Mouse (Mus musculus): ENCODE results near the gene Cd3g. TPM values are rescaled to one million over a fixed set of nuclear protein-coding genes. Genes with fewer than 3 reads are reported as not detected.
"Not testable (repeated sequence)": the region's sequence is repeated elsewhere in the genome, so short reads cannot be mapped to it uniquely, and the experiment has no call there.

Gene Cd3g
- total and polyA plus RNA-seq, 2 experiments from 2014 or later = not detected

DNA sequence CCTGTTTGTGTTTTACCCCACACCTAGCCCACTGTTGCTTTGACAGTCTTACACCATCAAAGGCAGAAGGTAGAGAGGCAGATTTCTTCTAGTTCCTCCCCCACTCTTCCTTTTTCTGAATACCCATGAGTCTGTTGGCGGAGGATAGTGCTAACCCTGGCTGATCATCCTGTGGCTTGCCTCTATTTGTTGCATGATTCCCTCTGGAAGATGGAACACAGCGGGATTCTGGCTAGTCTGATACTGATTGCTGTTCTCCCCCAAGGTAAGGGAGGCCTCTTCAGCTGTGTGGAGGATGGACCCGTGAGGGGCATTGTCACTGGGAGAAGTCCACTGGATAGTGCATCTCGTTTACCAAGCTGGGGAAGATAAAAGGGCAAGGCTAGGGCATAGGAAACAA is 1.4 kb upstream of the Cd3g start, which contains the start of gene Cd3d:
Gene Cd3d, plus strand, starts transcription at position 111 of the 400 bp plus-strand sequence.
- no peak for ATAC-seq (ENCODE audit: insufficient read depth, low read depth)
- H3K4me2 ChIP-seq (ENCODE audit: low read depth, low read length) = peak within 1 kb of the TSS; percentile 30; the same call in 1 of the 2 replicates

DNA sequence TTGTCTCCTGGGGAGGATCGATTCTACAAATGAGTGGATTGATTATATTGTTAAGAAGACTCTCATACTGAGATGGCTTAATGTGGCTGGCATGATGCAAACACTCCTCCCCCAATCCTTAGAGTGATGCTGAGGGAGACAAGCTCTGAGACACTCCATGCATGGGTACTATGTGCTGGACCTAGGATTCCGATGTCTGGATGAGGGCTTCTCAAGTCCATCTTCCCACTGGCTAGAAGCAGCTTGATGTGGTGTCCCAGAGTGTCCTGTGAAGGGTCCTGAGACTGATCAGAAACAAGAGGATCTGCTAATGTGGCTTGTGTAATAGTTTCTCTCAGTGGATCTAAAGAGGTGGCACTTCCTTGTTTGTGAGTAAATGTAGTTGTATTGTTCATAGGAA is 873 bp upstream of the Cd3g start:
- Histone ChIP-seq H3K4me1 (ENCODE audit: control insufficient read depth, insufficient read depth) (no peaks in the 10 kb centered on the region), H3K4me3 (ENCODE audit: low read depth, low read length) (no peak overlapping the region), H3K9ac (replicated peaks; ENCODE audit: low read depth, low read length) (no peak overlapping the region), H3K9me3 (replicated peaks; ENCODE audit: control insufficient read depth, low read length) (no peaks in the 10 kb centered on the region), H3K27me3 (ENCODE audit: control insufficient read depth, insufficient read depth, low read length) (no peaks in the 10 kb centered on the region), H3K4me2 (ENCODE audit: low read depth, low read length) (no peak overlapping the region; the same call in 1 of the 2 replicates), H3K27ac (ENCODE audit: low read depth) (peak overlapping the region; percentile 57; the same call in 1 of the 2 replicates), H3K36me3 (replicated peaks; ENCODE audit: control insufficient read depth, insufficient read depth, low read length) (no peaks in the 10 kb centered on the region)
- WGBS = 80% methylated on average over 2 of the region's 2 CpGs
- DNase-seq (ENCODE audit: low spot score) (no peak), ATAC-seq (ENCODE audit: insufficient read depth, low read depth) (no peak)
- no peak for TF ChIP-seq CTCF (IDR thresholded peaks at IDR 0.05; ENCODE audit: low read depth)
- no peak for TF ChIP-seq EP300 (IDR thresholded peaks at IDR 0.05; ENCODE audit: low read depth)

More for the DNA sequence above, 1.4 kb upstream of the Cd3g start, which contains the start of gene Cd3d:
- Histone ChIP-seq H3K9me3 (replicated peaks; ENCODE audit: control insufficient read depth, low read length) (no peaks in the 10 kb centered on the region), H3K4me3 (ENCODE audit: low read depth, low read length) (peak within 1 kb of the TSS; percentile 28; the same call in 1 of the 2 replicates), H3K4me1 (ENCODE audit: control insufficient read depth, insufficient read depth) (no peaks in the 10 kb centered on the region), H3K27me3 (ENCODE audit: control insufficient read depth, insufficient read depth, low read length) (no peaks in the 10 kb centered on the region), H3K36me3 (replicated peaks; ENCODE audit: control insufficient read depth, insufficient read depth, low read length) (no peaks in the 10 kb centered on the region), H3K27ac (ENCODE audit: low read depth) (peak within 1 kb of the TSS; percentile 57; the same call in 1 of the 2 replicates), H3K9ac (replicated peaks; ENCODE audit: low read depth, low read length) (no peak within 1 kb of the TSS; the same call in 1 of the 2 replicates)
- TF ChIP-seq EP300 (IDR thresholded peaks at IDR 0.05; ENCODE audit: low read depth) = no peak
- no peak for TF ChIP-seq CTCF (IDR thresholded peaks at IDR 0.05; ENCODE audit: low read depth)
- no peak for DNase-seq (ENCODE audit: low spot score)
- 70% methylated on average over 4 of the region's 4 CpGs for WGBS

DNA sequence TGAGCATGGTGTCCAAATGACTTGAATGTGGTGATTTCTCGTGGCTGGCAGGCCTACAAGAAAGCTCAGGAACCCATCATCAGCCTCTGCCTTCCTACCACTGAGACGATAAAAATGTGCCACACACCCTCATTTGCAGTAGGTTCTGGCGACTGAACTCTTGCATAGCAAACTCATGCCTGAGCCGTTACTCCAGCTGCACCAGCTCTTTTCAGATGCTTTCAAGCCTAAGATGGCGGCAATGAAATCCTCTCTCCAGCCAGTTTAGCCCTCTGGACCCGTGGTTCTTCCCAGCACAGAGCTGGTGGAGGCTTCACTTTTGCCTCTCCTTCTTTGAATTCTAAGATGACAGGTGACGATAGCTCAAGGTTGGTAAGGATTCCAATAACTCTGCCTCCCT is 425 bp downstream of the Cd3g start:
- ATAC-seq (ENCODE audit: insufficient read depth, low read depth) = no peak
- H3K27me3 ChIP-seq (ENCODE audit: control insufficient read depth, insufficient read depth, low read length) = no peaks in the 10 kb centered on the region
- H3K4me2 ChIP-seq (ENCODE audit: low read depth, low read length) = no peak overlapping the region; the same call in 1 of the 2 replicates
- WGBS = 67% methylated on average over 7 of the region's 7 CpGs
- TF ChIP-seq EP300 (IDR thresholded peaks at IDR 0.05; ENCODE audit: low read depth) (no peak), CTCF (IDR thresholded peaks at IDR 0.05; ENCODE audit: low read depth) (no peak)
- H3K9ac ChIP-seq (replicated peaks; ENCODE audit: low read depth, low read length) = no peak overlapping the region
- no peaks in the 10 kb centered on the region for H3K36me3 ChIP-seq (replicated peaks; ENCODE audit: control insufficient read depth, insufficient read depth, low read length)
- no peaks in the 10 kb centered on the region for H3K4me1 ChIP-seq (ENCODE audit: control insufficient read depth, insufficient read depth)
- no peaks in the 10 kb centered on the region for H3K9me3 ChIP-seq (replicated peaks; ENCODE audit: control insufficient read depth, low read length)
- DNase-seq (ENCODE audit: low spot score) = no peak
- H3K4me3 ChIP-seq (ENCODE audit: low read depth, low read length) = peak overlapping the region; percentile 12; the same call in 1 of the 2 replicates
- H3K27ac ChIP-seq (ENCODE audit: low read depth) = no peak overlapping the region

DNA sequence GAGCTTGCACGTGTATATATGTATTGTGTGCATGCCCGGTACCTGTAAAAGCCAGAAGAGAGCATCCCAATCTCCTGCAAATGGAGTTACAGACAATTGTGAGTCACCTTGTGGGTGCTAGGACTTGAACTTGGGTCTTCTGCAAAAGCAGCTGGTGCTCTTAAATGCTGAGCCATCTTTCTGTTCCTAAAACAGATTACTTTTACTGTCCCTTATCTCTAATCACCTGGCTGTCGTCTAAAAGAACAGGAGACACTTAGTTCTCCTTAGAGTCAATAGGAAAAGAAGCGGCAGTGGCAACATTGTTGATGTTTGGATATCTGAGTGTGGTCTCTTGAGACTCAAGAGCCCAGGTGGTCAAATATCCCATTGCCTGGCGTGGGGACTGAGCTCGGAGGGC is 2.4 kb downstream of the Cd3g start:
- no peak overlapping the region; the same call in 1 of the 2 replicates for H3K4me3 ChIP-seq (ENCODE audit: low read depth, low read length)
- DNase-seq (ENCODE audit: low spot score) = no peak
- TF ChIP-seq EP300 (IDR thresholded peaks at IDR 0.05; ENCODE audit: low read depth) (no peak), CTCF (IDR thresholded peaks at IDR 0.05; ENCODE audit: low read depth) (no peak)
- peak overlapping the region; percentile 24; the same call in 1 of the 2 replicates for H3K4me2 ChIP-seq (ENCODE audit: low read depth, low read length)
- H3K9me3 ChIP-seq (replicated peaks; ENCODE audit: control insufficient read depth, low read length) = no peaks in the 10 kb centered on the region
- no peak for ATAC-seq (ENCODE audit: insufficient read depth, low read depth)
- no peak overlapping the region for H3K9ac ChIP-seq (replicated peaks; ENCODE audit: low read depth, low read length)
- H3K27me3 ChIP-seq (ENCODE audit: control insufficient read depth, insufficient read depth, low read length) = peaks cover 9% of the 10 kb centered on the region; the same call in 1 of the 2 replicates
- WGBS = 47% methylated on average over 6 of the region's 6 CpGs
- H3K36me3 ChIP-seq (replicated peaks; ENCODE audit: control insufficient read depth, insufficient read depth, low read length) = no peaks in the 10 kb centered on the region
- H3K27ac ChIP-seq (ENCODE audit: low read depth) = no peak overlapping the region
- H3K4me1 ChIP-seq (ENCODE audit: control insufficient read depth, insufficient read depth) = no peaks in the 10 kb centered on the region

DNA sequence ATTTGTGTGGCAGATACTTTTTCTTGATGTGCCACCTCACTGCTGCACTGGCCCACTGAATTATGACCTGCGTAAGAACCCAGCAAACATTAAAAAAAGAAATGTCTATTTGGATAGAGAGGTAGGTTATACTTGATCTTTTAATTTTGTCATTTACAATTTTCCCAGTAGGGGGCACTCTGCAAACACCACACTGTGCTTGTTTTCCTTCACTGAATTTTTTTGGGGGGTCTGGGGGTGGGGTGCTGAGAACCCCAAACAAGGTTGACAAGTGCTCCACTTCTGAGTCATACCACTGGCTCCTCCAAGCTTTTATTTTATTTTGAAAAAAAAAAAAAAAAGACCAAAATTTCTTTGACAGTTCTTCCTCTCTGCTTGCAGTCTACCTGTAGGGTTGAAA is 10.8 kb downstream of the Cd3g start:
- H3K4me1 ChIP-seq (ENCODE audit: control insufficient read depth, insufficient read depth) = no peaks in the 10 kb centered on the region
- H3K27me3 ChIP-seq (ENCODE audit: control insufficient read depth, insufficient read depth, low read length) = peaks cover 14% of the 10 kb centered on the region; the same call in 1 of the 2 replicates
- WGBS = 50% methylated on average over 1 of the region's 1 CpGs
- H3K9ac ChIP-seq (replicated peaks; ENCODE audit: low read depth, low read length) = no peak overlapping the region
- no peaks in the 10 kb centered on the region for H3K36me3 ChIP-seq (replicated peaks; ENCODE audit: control insufficient read depth, insufficient read depth, low read length)
- H3K4me2 ChIP-seq (ENCODE audit: low read depth, low read length) = no peak overlapping the region
- no peak overlapping the region for H3K27ac ChIP-seq (ENCODE audit: low read depth)
- TF ChIP-seq EP300 (IDR thresholded peaks at IDR 0.05; ENCODE audit: low read depth) (no peak), CTCF (IDR thresholded peaks at IDR 0.05; ENCODE audit: low read depth) (0 out of 2 replicates have a peak, but pooled peaks have one; percentile 18)
- no peaks in the 10 kb centered on the region for H3K9me3 ChIP-seq (replicated peaks; ENCODE audit: control insufficient read depth, low read length)
- H3K4me3 ChIP-seq (ENCODE audit: low read depth, low read length) = no peak overlapping the region
- ATAC-seq (ENCODE audit: insufficient read depth, low read depth) = no peak
- no peak for DNase-seq (ENCODE audit: low spot score)

DNA sequence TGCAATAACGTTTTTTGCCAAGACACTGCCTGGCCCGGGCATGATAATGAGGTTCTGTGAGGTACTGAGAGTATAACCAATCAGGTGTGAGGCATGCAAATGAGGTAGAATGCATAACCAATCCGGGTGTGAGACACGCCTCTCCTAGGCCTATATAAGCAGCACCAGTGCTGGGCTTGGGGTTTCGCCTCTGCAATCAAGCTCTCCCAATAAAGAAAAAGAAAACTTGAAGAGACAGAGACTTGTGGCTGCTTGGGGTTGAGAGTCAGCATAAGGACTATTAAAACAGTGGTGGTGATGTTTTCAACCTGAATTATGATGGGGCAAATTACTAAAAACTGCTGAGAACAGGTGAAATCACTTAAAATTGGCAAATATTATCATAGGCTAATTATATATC is 12.5 kb downstream of the Cd3g start:
- not testable (repeated sequence) for H3K9ac ChIP-seq (replicated peaks; ENCODE audit: low read depth, low read length); H3K4me1 ChIP-seq (ENCODE audit: control insufficient read depth, insufficient read depth); H3K27me3 ChIP-seq (ENCODE audit: control insufficient read depth, insufficient read depth, low read length); H3K36me3 ChIP-seq (replicated peaks; ENCODE audit: control insufficient read depth, insufficient read depth, low read length); H3K27ac ChIP-seq (ENCODE audit: low read depth); H3K9me3 ChIP-seq (replicated peaks; ENCODE audit: control insufficient read depth, low read length); H3K4me2 ChIP-seq (ENCODE audit: low read depth, low read length); H3K4me3 ChIP-seq (ENCODE audit: low read depth, low read length); DNase-seq (ENCODE audit: low spot score); ATAC-seq (ENCODE audit: insufficient read depth, low read depth)
- WGBS = 77% methylated on average over 5 of the region's 5 CpGs

Measured in heart, postnatal 0 days (tissue).